In the genomic region with DNA sequence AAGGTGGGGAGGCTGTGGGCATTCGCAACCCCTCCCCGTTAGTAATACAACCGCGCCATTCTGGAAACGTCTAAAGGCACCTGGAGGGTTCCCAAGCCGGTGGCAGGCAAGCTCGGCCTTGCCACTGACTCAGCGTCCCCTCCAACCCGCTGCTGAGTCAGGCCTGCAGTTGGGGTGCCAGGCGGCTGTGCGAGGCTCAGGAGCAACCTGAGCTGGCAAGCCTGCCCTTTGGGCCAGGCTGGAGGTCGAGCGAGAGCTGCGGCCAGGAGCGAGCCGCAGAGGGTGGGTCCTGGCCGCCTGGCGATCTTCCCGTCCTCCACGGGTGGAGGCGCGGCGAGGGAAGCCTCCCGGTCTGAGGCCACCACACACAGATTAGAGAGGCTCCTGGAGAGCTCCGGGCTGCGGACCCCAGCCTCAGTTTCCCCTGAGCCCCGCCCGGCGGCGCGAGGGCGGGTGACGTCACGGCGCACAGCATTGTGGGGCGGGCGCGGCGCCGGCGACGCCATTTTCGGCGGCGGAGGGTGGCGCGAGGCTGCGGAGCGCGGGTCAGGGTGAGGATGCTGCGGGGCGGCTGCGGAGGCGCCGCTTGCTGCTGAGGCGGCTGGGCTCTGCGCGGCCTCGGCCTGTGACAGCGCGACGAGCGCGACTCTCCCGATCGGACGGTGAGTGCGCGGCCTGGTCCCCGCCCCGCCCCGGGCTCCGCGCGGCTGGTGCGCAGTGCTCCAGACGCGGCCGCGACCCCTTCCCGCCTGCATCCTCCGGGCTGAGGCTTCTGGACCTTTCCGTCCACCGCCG, we compare ENCODE assay signal across 8 mouse cellular contexts. TPM values are rescaled to one million over a fixed set of nuclear protein-coding genes. Genes with fewer than 3 reads are reported as not detected.
DNase-seq lines count a peak whose midpoint lies in the region; ATAC-seq lines count a peak whose summit lies in the region.

Gene Klc1 (plus strand): TSS at position 469 of the 795 bp plus-strand sequence.

- DNase-seq in 3T3-L1 (ENCODE audit: low read depth, low spot score) = peak; percentile 53
- peak; percentile 42 to 52 for DNase-seq in adrenal gland, postnatal 4 days (ENCODE audit: low spot score in 2 of 2)
- peak; percentile 70 to 78 for DNase-seq in heart, adult 9 months (ENCODE audit: low spot score in 2 of 2)
- DNase-seq in liver = peak; percentile 81
- peak; percentile 68 for DNase-seq in spleen, postnatal 36 days (ENCODE audit: low spot score in 2 of 2)

- under 1% methylated on average over 85 of the region's 85 CpGs for WGBS in embryonic facial prominence, embryonic 15.5 days
- under 1% methylated on average over 53 of the region's 85 CpGs for WGBS in kidney, embryonic 14.5 days

- peak within 1 kb of the TSS; percentile 97 for H3K9ac ChIP-seq in embryonic facial prominence, embryonic 15.5 days
- H3K9ac ChIP-seq in kidney, embryonic 14.5 days (ENCODE audit: low read depth, low read length) = peak within 1 kb of the TSS; percentile 91

- H3K4me1 ChIP-seq in embryonic facial prominence, embryonic 15.5 days = peaks cover 36% of the 10 kb centered on the region
- H3K4me1 ChIP-seq in kidney, embryonic 14.5 days (ENCODE audit: control insufficient read depth, insufficient read depth, low read length) = peaks cover 24% of the 10 kb centered on the region

- H3K4me3 ChIP-seq in embryonic facial prominence, embryonic 15.5 days (replicated peaks) = peak within 1 kb of the TSS; percentile 64
- peak within 1 kb of the TSS; percentile 70 for H3K4me3 ChIP-seq in kidney, embryonic 14.5 days (ENCODE audit: low read length)

- ATAC-seq in embryonic facial prominence, embryonic 15.5 days (ENCODE audit: insufficient number of reproducible peaks, low FRiP score, low TSS enrichment, low read depth) = peak; percentile 78
- ATAC-seq in kidney, embryonic 14.5 days (ENCODE audit: low FRiP score, low TSS enrichment) = peak; percentile 81
- ATAC-seq in monocyte, adult 5-6 weeks (replicated peaks; ENCODE audit: insufficient number of reproducible peaks, low FRiP score, low TSS enrichment, poor library complexity, severe bottlenecking) = 0 out of 2 replicates have a peak, but pooled peaks have one; percentile 18

- peak within 1 kb of the TSS; percentile 87 for H3K27ac ChIP-seq in embryonic facial prominence, embryonic 15.5 days (replicated peaks)
- peak within 1 kb of the TSS; percentile 72 for H3K27ac ChIP-seq in kidney, embryonic 14.5 days (ENCODE audit: low read depth, low read length)

- no peaks in the 10 kb centered on the region for H3K27me3 ChIP-seq in embryonic facial prominence, embryonic 15.5 days
- no peaks in the 10 kb centered on the region for H3K27me3 ChIP-seq in kidney, embryonic 14.5 days (ENCODE audit: control insufficient read depth, insufficient read depth, low read length)

- no peaks in the 10 kb centered on the region for H3K9me3 ChIP-seq in embryonic facial prominence, embryonic 15.5 days (replicated peaks)
- no peaks in the 10 kb centered on the region for H3K9me3 ChIP-seq in kidney, embryonic 14.5 days (ENCODE audit: control insufficient read depth, low read length)

- H3K36me3 ChIP-seq in embryonic facial prominence, embryonic 15.5 days = peaks cover 12% of the 10 kb centered on the region; the same call in 1 of the 2 replicates
- H3K36me3 ChIP-seq in kidney, embryonic 14.5 days (ENCODE audit: control insufficient read depth, insufficient read depth, low read length) = peaks cover 3% of the 10 kb centered on the region; the same call in 1 of the 2 replicates

- peak within 1 kb of the TSS; percentile 96 for H3K4me2 ChIP-seq in embryonic facial prominence, embryonic 15.5 days (replicated peaks)
- peak within 1 kb of the TSS; percentile 97 for H3K4me2 ChIP-seq in kidney, embryonic 14.5 days (replicated peaks; ENCODE audit: low read depth, low read length)

RNA-seq across cellular contexts. Expression of gene Klc1, which starts in this region (rescaled TPM):
- 100 to 1,000 TPM; 128 to 142 TPM for total RNA-seq in adrenal gland, postnatal 4 days (2021)
- 124 and 126 TPM in 2 replicates for polyA plus RNA-seq in embryonic facial prominence, embryonic 15.5 days (2015; fragmentation: Nextera tagmentation; extraction: Ambion mirVana)
- 76.4 and 91.6 TPM in 2 replicates for polyA plus RNA-seq in kidney, embryonic 14.5 days (2014; fragmentation: Nextera tagmentation; extraction: Ambion mirVana)
- 142 to 241 TPM (median 173 TPM) in 3 replicates for total RNA-seq in monocyte, adult 5-6 weeks (2017)

Comparison
In these comparisons a context has a peak if more than half of its experiments do, and no peak if none do; other contexts are left out.
1. Peak in every context shown above with its lines: DNase-seq, ATAC-seq, H3K4me3 ChIP-seq and H3K27ac ChIP-seq.
2. ATAC-seq: peak in every context shown above with its lines; median percentile 81 in kidney, embryonic 14.5 days; 78 in embryonic facial prominence, embryonic 15.5 days; 18 in monocyte, adult 5-6 weeks.